Mouse (Mus musculus): ENCODE data around the gene Praf2.
"Not testable (repeated sequence)": the region's sequence is repeated elsewhere in the genome, so short reads cannot be mapped to it uniquely, and the experiment has no call there.

Praf2 gene

GRCm38 (mm10) chrX:7728215-7728921 is at the start of gene Praf2:
TSS of gene Praf2 (plus strand) at chrX:7728439.
- DNase-seq (ENCODE audit: low read depth in 2 of 2, low spot score in 2 of 2), result peak; percentile 50 to 51

- DNase-seq (ENCODE audit: low read depth in 2 of 2, low spot score in 2 of 2), result no peak
Measured at GRCm38 (mm10) chrX:7678986-7679385, 49.3 kb upstream of the Praf2 start.

GRCm38 (mm10) chrX:7679405-7680056 is 48.7 kb upstream of the Praf2 start:
- peak; percentile 83 to 84 for DNase-seq (ENCODE audit: low read depth in 2 of 2, low spot score in 2 of 2)

- no peak for DNase-seq (ENCODE audit: low read depth in 2 of 2, low spot score in 2 of 2)
Measured at GRCm38 (mm10) chrX:7680057-7680412, 48.2 kb upstream of the Praf2 start.

GRCm38 (mm10) chrX:7680864-7681263 is 47.4 kb upstream of the Praf2 start, which contains the start of gene Magix:
TSS of gene Magix (minus strand) at chrX:7681251.
- no peak for DNase-seq (ENCODE audit: low read depth in 2 of 2, low spot score in 2 of 2)

GRCm38 (mm10) chrX:7688321-7688720 is 39.9 kb upstream of the Praf2 start:
- DNase-seq (ENCODE audit: low read depth in 2 of 2, low spot score in 2 of 2), result no peak

GRCm38 (mm10) chrX:7690486-7690885 is 37.8 kb upstream of the Praf2 start:
- no peak for DNase-seq (ENCODE audit: low read depth in 2 of 2, low spot score in 2 of 2)

- peak; percentile 53 to 65 for DNase-seq (ENCODE audit: low read depth in 2 of 2, low spot score in 2 of 2)
Measured at GRCm38 (mm10) chrX:7692862-7693261, 35.4 kb upstream of the Praf2 start.

- no peak for DNase-seq (ENCODE audit: low read depth in 2 of 2, low spot score in 2 of 2)
Measured at GRCm38 (mm10) chrX:7696520-7696919, 31.7 kb upstream of the Praf2 start.

GRCm38 (mm10) chrX:7696954-7697381 is 31.3 kb upstream of the Praf2 start, which contains the start of gene Gpkow:
TSS of gene Gpkow (plus strand) at chrX:7697131.
- DNase-seq (ENCODE audit: low read depth in 2 of 2, low spot score in 2 of 2), result peak; percentile 68 to 74

GRCm38 (mm10) chrX:7713764-7714134 is 14.5 kb upstream of the Praf2 start:
- DNase-seq (ENCODE audit: low read depth in 2 of 2, low spot score in 2 of 2), result not testable (repeated sequence)

GRCm38 (mm10) chrX:7714135-7714899 is 13.9 kb upstream of the Praf2 start, which contains the start of gene Wdr45:
TSS of gene Wdr45 (plus strand) at chrX:7714333.
- DNase-seq (ENCODE audit: low read depth in 2 of 2, low spot score in 2 of 2), result peak; percentile 78 to 84

- DNase-seq (ENCODE audit: low read depth in 2 of 2, low spot score in 2 of 2), result not testable (repeated sequence)
Measured at GRCm38 (mm10) chrX:7716058-7716457, 12.2 kb upstream of the Praf2 start.

- DNase-seq (ENCODE audit: low read depth in 2 of 2, low spot score in 2 of 2), result peak; percentile 63 to 65
Measured at GRCm38 (mm10) chrX:7721514-7722281, 6.5 kb upstream of the Praf2 start, which contains the start of gene Gm45208. TSS of gene Gm45208 (plus strand) at chrX:7722245.

GRCm38 (mm10) chrX:7722282-7722611 is 6.0 kb upstream of the Praf2 start:
- no peak for DNase-seq (ENCODE audit: low read depth in 2 of 2, low spot score in 2 of 2)

- DNase-seq (ENCODE audit: low read depth in 2 of 2, low spot score in 2 of 2), result no peak
Measured at GRCm38 (mm10) chrX:7722691-7723090, 5.5 kb upstream of the Praf2 start.

- DNase-seq (ENCODE audit: low read depth in 2 of 2, low spot score in 2 of 2), result no peak
Measured at GRCm38 (mm10) chrX:7724135-7724534, 4.1 kb upstream of the Praf2 start.

GRCm38 (mm10) chrX:7725841-7726240 is 2.4 kb upstream of the Praf2 start:
- DNase-seq (ENCODE audit: low read depth in 2 of 2, low spot score in 2 of 2), result no peak

GRCm38 (mm10) chrX:7727176-7727575 is 1.1 kb upstream of the Praf2 start:
- DNase-seq (ENCODE audit: low read depth in 2 of 2, low spot score in 2 of 2), result no peak

- no peak for DNase-seq (ENCODE audit: low read depth in 2 of 2, low spot score in 2 of 2)
Measured at GRCm38 (mm10) chrX:7728922-7729265, 655 bp downstream of the Praf2 start.

- DNase-seq (ENCODE audit: low read depth in 2 of 2, low spot score in 2 of 2), result peak; percentile 72 to 81
Measured at GRCm38 (mm10) chrX:7733571-7734156, 5.4 kb downstream of the Praf2 start.

Measured in CD8-positive naive resting alpha-beta T cell, adult 2 months (primary cell).